ENCODE assay signal across 27 mouse cellular contexts in genomic region chr12:85205425-85205824, GRCm38 (mm10). TPM values are rescaled to one million over a fixed set of nuclear protein-coding genes. Genes with fewer than 3 reads are reported as not detected.
"Had no signal": no experiment of that assay in that cellular context is flagged by ENCODE, and none has a peak within 500 bp of the region (broad histone marks: within the 10 kb centered on the region; RNA-seq: fewer than 3 reads in every experiment).

No protein-coding gene starts in this region.

- H3K9me3 ChIP-seq: heart, embryonic 13.5 days; heart, embryonic 15.5 days; hindbrain, embryonic 13.5 days; hindbrain, embryonic 15.5 days; intestine, embryonic 15.5 days; limb, embryonic 10.5 days; limb, embryonic 12.5 days; liver, embryonic 13.5 days; liver, embryonic 15.5 days had no signal

- H3K4me3 ChIP-seq: gastrocnemius, adult 2 months; heart, embryonic 13.5 days; heart, embryonic 15.5 days; hindbrain, embryonic 13.5 days; hindbrain, embryonic 15.5 days; intestine, embryonic 15.5 days; layer of hippocampus, adult 2 months; left cerebral cortex, adult 2 months; limb, embryonic 10.5 days; limb, embryonic 12.5 days; liver, embryonic 13.5 days; liver, embryonic 15.5 days had no signal

- H3K27ac ChIP-seq: gastrocnemius, adult 2 months; heart, embryonic 13.5 days; heart, embryonic 15.5 days; hindbrain, embryonic 13.5 days; hindbrain, embryonic 15.5 days; intestine, embryonic 15.5 days; layer of hippocampus, adult 2 months; left cerebral cortex, adult 2 months; limb, embryonic 12.5 days; liver, embryonic 13.5 days; liver, embryonic 15.5 days had no signal

- H3K9ac ChIP-seq: heart, embryonic 13.5 days; heart, embryonic 15.5 days; hindbrain, embryonic 13.5 days; hindbrain, embryonic 15.5 days; intestine, embryonic 15.5 days; limb, embryonic 12.5 days; liver, embryonic 13.5 days; liver, embryonic 15.5 days had no signal

- H3K27me3 ChIP-seq: heart, embryonic 13.5 days; heart, embryonic 15.5 days; hindbrain, embryonic 13.5 days; hindbrain, embryonic 15.5 days; intestine, embryonic 15.5 days; liver, embryonic 13.5 days had no signal

- H3K4me1 ChIP-seq: liver, embryonic 15.5 days had no signal

- DNase-seq: gastrocnemius, adult 2 months; gastrocnemius, postnatal 10 days; gastrocnemius, postnatal 25 days; heart, postnatal 14 days; heart, postnatal 36 days; kidney, adult 18-20 months; kidney, adult 8-10 months; kidney, postnatal 10 days; kidney, postnatal 25 days; kidney, postnatal 4 days; liver; liver, embryonic 13.5 days had no signal

- H3K4me2 ChIP-seq: heart, embryonic 11.5 days; heart, embryonic 13.5 days; heart, embryonic 15.5 days; hindbrain, embryonic 13.5 days; hindbrain, embryonic 15.5 days; intestine, embryonic 15.5 days; limb, embryonic 12.5 days; liver, embryonic 11.5 days; liver, embryonic 13.5 days; liver, embryonic 15.5 days had no signal

- ATAC-seq: inflammation-experienced regulatory T-cells, adult 6 months; intestine, embryonic 15.5 days; intestine, postnatal 0 days had no signal

- H3K36me3 ChIP-seq: heart, embryonic 13.5 days; heart, embryonic 15.5 days; hindbrain, embryonic 13.5 days; hindbrain, embryonic 15.5 days; intestine, embryonic 15.5 days; limb, embryonic 10.5 days; limb, embryonic 12.5 days; liver, embryonic 13.5 days; liver, embryonic 15.5 days had no signal

RNA-seq across cellular contexts. Expression of gene Pgf, which starts 27.8 kb away (rescaled TPM):
- total RNA-seq: granulocyte monocyte progenitor cell, adult 5-6 weeks had no signal
- polyA plus RNA-seq: inflammation-experienced regulatory T-cells, adult 6 months had no signal

RNA-seq across cellular contexts. Expression of gene Rps6kl1, which starts 54.4 kb away (rescaled TPM):
- total RNA-seq: granulocyte monocyte progenitor cell, adult 5-6 weeks had no signal
